Mouse (Mus musculus) adrenal gland, postnatal 14 days (tissue): ENCODE measurements around the gene Gm20431. TPM values are rescaled to one million over a fixed set of nuclear protein-coding genes. Genes with fewer than 3 reads are reported as not detected.
"Not testable (repeated sequence)": the region's sequence is repeated elsewhere in the genome, so short reads cannot be mapped to it uniquely, and the experiment has no call there.

Source experiments
- DNase-seq: peaks from one replicate; pipeline ENCODE4 v3.0.0; 2021; ENCODE audit warnings: mixed read lengths
- total RNA-seq: library from RNA; stranded (reverse); gene quantifications from 2 replicates; pipeline ENCODE4 v1.2.3, GENCODE M21; 2021

Gene Gm20431
- total RNA-seq, 1 experiment from 2014 or later = 19.2 TPM

- DNase-seq = no peak
Measured at GRCm38 (mm10) chr2:167630421-167630820, 30.9 kb downstream of the Gm20431 start.

GRCm38 (mm10) chr2:167629665-167630209 is 31.6 kb downstream of the Gm20431 start:
- DNase-seq = no peak

- no peak for DNase-seq
Measured at GRCm38 (mm10) chr2:167628872-167629271, 32.4 kb downstream of the Gm20431 start.

DNA sequence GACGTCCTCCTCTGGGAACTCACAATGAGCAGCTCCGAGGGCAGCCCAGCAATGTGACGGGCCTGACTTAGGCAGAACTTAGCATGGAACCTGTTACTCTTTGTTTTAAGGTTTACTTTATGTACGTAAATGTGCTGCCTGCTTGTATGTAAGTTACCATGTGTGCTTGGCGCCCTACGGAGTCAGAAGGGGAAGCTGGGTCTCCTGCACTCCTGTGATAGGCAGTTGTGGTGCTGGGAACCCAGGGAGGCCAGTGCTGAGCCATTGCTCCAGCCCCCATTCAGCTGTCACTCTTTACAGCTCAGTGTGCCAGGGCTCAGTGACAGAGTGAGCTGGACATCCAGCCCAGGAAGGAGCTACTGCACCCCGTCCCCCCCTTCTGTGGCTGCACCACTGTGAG is 34.3 kb downstream of the Gm20431 start:
- no peak for DNase-seq

- DNase-seq = no peak
Measured at GRCm38 (mm10) chr2:167625670-167626069, 35.6 kb downstream of the Gm20431 start.

DNA sequence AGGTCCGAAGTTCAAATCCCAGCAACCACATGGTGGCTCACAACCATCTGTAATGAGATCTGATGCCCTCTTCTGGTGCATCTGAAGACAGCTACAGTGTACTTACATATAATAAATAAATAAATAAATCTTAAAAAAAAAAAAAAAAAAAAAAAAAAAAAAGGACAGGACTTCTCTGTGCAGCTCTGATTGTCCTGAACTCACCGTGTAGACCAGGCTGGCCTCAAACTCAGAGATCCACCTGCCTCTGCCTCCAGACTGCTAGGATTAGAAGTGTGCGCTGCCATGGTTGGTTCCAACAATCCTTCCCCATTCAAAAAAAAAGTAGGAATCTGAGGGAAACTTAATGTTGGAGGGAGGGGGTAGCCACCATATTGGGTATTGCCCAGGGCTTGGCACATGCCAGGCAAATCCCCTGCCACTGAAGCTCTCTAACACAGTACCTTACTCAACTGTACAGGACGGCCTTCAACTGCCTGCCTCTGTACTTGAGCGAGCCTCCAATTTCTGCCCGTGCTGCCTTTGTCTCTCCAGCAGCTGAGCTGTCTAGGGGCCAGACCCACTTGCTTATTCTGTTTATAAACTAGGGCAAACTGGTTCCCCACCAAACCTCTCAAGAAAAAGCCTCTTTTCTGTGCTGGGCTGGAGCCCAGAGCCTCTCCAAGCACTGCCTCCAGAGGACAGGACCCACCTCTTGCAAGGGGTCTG is 36.8 kb downstream of the Gm20431 start:
- DNase-seq = no peak

- no peak for DNase-seq
Measured at GRCm38 (mm10) chr2:167622965-167623364, 38.3 kb downstream of the Gm20431 start.

DNA sequence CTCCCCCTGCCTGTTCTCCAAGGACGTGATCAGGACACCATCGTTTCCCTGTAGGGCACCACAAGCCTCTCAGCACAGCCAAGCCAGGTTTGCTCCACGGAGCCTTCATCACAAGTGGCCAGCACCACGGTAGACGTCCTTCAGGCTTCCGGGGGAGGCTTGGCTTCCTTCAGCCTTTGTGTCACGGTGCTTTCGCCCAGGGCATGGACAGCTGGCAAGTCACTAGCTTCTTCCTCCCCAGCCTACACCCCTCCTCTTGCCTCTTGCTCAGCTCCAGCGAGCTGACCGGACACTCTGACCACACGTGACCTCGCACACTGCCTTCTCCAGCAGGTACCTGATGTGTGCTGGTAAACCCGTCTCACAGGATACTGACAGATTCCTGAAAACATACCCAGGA is 38.9 kb downstream of the Gm20431 start:
- no peak for DNase-seq

- no peak for DNase-seq
Measured at GRCm38 (mm10) chr2:167621255-167622087, 39.8 kb downstream of the Gm20431 start.

DNA sequence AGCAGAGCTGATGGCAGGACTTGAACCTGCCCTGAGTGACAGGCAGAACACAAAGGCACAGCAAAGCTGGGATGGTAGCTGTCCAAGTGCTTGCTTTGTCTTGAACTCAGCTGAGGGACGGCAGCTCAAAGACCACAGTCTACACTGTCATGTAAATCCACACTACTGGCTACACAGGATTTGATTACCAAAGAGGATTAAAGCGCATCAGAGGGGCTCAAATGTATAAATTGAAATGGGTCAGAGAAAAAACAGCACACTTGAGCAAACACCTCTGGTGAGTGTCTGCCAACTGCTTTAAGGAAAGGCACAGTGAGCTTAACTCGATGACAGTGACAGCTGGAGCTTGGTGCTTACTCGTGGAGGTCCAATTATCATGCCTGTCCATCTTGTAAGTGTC is 43.8 kb downstream of the Gm20431 start:
- no peak for DNase-seq

GRCm38 (mm10) chr2:167617034-167617433 is 44.3 kb downstream of the Gm20431 start:
- no peak for DNase-seq

GRCm38 (mm10) chr2:167613335-167613734 is 48.0 kb downstream of the Gm20431 start:
- not testable (repeated sequence) for DNase-seq

DNA sequence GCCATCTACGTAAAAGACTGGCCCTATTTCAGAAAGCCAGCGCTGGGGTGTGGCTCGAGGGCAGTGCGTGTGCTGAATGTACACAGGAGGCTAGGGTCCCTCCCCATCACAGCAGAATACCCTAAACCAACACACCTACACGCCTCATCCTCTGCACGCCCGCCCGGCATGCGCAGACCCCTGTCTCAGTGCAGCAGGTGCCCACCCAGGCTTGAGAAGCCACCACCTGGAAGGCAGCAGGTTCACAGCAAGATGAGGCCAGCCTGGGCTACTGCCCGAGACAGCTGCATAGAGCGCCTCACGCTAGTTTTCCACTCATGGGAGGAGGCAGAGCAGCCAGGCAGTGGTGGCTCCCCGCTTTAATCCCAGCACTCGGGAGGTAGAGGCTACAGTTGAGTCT is 49.2 kb downstream of the Gm20431 start:
- DNase-seq = no peak

DNA sequence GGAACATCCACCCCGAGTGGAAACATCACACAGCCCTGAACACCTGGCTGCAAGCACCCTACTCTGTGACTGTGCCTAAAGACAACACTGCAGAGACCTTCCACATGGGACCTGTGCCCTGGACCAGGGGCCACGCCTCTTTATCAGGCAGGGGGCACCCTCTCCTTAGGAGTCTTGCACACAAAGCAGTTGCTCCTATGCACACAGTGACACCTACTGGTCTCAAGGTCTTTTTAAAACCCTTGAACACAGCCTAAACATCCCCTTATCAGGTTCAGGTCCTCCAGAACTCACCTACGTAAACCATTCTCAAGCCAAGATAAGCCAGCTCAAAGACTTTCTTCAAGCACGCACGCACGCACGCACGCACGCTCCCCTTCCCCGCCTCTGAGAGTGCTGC is 50.0 kb downstream of the Gm20431 start:
- no peak for DNase-seq

- DNase-seq = no peak
Measured at GRCm38 (mm10) chr2:167606745-167607123, 54.6 kb downstream of the Gm20431 start.

DNA sequence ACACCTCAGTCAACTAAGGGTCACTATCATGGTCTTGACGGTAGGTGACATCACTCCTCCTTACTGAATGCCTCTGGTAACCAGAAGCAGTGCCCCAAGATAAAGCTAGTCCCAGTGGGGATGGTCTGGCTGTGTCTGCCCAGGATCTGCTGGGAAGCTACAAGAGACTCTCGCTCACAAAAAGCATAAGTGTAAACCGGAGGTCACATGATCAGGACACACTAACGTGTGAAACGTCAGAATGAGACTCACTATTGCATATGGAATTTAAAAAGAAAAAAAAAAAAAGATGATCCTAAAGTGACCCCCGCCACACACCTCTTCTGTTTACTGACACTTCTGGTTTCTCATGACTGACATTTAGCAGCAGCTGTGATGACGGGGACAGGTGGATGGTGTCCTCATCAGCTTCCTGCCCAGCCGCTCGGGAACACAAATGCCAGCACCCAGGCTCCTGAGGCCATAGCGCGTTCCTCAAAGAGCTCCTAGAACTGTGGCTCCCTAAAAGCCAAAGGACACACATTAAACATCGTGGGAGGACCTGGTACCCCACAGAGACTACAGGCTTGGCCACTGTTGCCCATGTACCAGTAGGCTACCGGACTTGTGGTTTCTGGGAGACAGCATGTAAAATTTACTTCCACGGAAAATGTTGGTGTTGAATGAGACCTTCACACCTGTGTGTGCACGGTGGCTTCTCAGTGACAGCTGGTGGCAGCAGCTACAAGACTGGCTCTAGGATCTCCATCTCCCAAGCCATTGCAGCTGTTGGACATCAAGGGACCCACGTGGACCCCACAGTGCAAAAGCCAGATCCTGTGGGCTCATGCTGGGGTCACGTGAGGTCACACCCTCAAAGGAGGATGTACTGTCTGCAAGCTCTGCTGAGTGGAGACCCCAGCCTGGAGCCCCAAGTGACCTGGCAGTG is 55.2 kb downstream of the Gm20431 start:
- DNase-seq = no peak

GRCm38 (mm10) chr2:167605178-167605794 is 56.0 kb downstream of the Gm20431 start:
- DNase-seq = peak; percentile 94

DNA sequence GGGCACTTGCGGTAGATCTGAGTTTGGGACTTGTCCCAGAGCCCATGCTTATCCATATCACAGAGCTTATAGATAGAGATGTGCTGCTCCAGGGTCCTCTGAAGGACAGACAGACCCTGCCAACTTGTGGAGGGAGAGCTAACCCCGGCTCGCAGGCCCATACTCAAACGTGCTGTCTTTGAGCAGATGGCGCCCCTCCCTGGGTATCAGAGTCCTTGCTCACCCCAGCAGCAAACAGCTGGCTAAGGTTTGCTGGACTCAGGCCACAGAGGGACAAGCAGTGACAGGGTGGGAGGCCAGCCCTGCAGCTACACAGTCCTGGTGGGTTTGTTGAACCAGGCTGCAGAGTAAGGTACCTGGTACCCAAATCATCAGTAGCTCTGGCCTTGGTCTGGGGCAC is 58.3 kb downstream of the Gm20431 start:
- peak; percentile 56 for DNase-seq

GRCm38 (mm10) chr2:167602364-167602763 is 58.9 kb downstream of the Gm20431 start:
- DNase-seq = no peak

DNA sequence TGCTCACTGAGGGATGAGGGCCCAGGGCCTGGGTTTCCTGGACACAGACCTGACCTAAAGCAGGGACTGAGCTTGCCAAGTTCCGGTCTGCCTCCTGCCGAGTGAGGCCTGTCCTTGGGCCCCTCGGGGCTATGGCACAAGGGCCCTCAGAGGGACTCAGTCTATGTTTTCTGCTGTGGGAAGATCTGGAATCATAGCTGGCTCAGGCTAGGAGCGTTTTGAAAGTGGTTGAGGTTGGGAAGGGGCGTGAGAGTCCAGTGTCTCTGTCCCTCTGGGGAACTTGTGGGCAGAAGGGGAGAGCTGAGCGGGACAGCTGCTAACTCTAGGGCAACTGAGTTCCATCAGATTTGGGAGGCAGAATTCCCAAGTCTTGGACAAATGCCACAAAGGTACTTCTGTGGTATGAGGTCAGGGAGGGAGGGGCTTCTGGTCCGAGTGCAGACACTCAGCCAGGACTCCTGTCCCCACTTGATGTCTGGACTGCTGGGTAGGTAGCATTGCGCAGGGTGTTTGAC is 60.8 kb downstream of the Gm20431 start:
- no peak for DNase-seq

GRCm38 (mm10) chr2:167599917-167600316 is 61.4 kb downstream of the Gm20431 start:
- no peak for DNase-seq

DNA sequence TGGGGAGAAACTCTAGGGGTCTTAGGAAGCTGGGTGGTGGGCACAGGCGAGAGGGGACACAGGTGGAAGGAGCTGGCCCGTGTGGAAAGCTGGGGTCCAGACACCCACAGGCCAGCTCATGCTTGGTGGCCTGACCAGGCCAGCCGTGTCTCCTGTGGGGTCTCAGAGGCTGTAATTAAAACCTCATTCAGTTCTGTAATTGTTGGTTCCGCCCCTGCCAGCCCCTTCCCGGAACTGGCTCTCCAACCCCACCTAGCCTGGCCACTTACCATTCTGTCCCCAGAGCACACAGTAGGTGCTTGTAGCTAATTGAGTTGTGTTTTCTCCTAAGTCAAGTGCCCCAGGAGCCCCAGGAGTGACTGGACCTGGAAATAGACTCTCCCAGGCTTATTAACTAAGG is 62.1 kb downstream of the Gm20431 start:
- DNase-seq = no peak
